Mouse (Mus musculus): Measurements from ENCODE around the gene Ripor2.

GRCm38 (mm10) chr13:24552039-24552438 is 29.9 kb upstream of the Ripor2 start:
- no peak for TF ChIP-seq CTCF (IDR thresholded peaks at IDR 0.05; ENCODE audit: extremely low read depth, insufficient read length, insufficient replicate concordance, low read depth, low read length)
- no peak for TF ChIP-seq POLR2A (IDR thresholded peaks at IDR 0.05; ENCODE audit: low read depth, low read length)
